Mouse (Mus musculus) hindbrain, embryonic 14.5 days (tissue): ENCODE measurements around the gene Spata13. TPM values are rescaled to one million over a fixed set of nuclear protein-coding genes. Genes with fewer than 3 reads are reported as not detected.

Experiments
- ATAC-seq: fragments of 200-750 bp; cut with Nextera tagmentation; 2 replicates; pipeline ENCODE4 v1.8.0; 2017; ENCODE audit warnings: moderate number of reproducible peaks, mild to moderate bottlenecking, moderate TSS enrichment, moderate library complexity; ENCODE audit not compliant: low FRiP score
- DNase-seq: peaks from one replicate; pipeline ENCODE4 v3.0.0-alpha.2; 2015; ENCODE audit warnings: low spot score
- H3K27ac ChIP-seq: fragments of 300-500 bp; sonication (generic); 2 replicates; pipeline ENCODE4 v1.5.1; 2014; ENCODE audit warnings: mild to moderate bottlenecking, moderate library complexity
- H3K27me3 ChIP-seq: fragments of 300-500 bp; sonication (generic); 2 replicates; pipeline ENCODE4 v1.6.1; 2014; ENCODE audit warnings: mild to moderate bottlenecking, low read length, mixed read lengths; ENCODE audit not compliant: control insufficient read depth, insufficient read depth
- H3K36me3 ChIP-seq: fragments of 300-500 bp; sonication (generic); replicated peaks from 2 replicates; pipeline ENCODE4 v1.6.1; 2014; ENCODE audit not compliant: control insufficient read depth, insufficient read depth
- H3K4me1 ChIP-seq: fragments of 300-500 bp; sonication (generic); replicated peaks from 2 replicates; pipeline ENCODE4 v1.6.1; 2014; ENCODE audit warnings: antibody characterized with exemption, low read length, mixed read lengths; ENCODE audit not compliant: control insufficient read depth, insufficient read depth
- H3K4me2 ChIP-seq: fragments of 300-500 bp; sonication (generic); replicated peaks from 2 replicates; pipeline ENCODE4 v1.6.1; 2014; ENCODE audit warnings: mild to moderate bottlenecking, moderate library complexity
- H3K4me3 ChIP-seq: fragments of 300-500 bp; sonication (generic); replicated peaks from 2 replicates; pipeline ENCODE4 v1.5.1; 2014; ENCODE audit warnings: mild to moderate bottlenecking, low read length
- H3K9ac ChIP-seq: fragments of 300-500 bp; sonication (generic); 2 replicates; pipeline ENCODE4 v1.6.1; 2014
- H3K9me3 ChIP-seq: fragments of 300-500 bp; sonication (generic); 2 replicates; pipeline ENCODE4 v1.6.1; 2016; ENCODE audit warnings: low read length; ENCODE audit not compliant: control insufficient read depth
- WGBS: fragments of 180-500 bp; shearing (Covaris S2); extraction: QIAGEN DNeasy Blood & Tissue Kit; methylation state at CpG from one replicate; pipeline ENCODE4 v1.1.7; 2014; 5-methylcytosine and 5-hydroxymethylcytosine counted together
- polyA plus RNA-seq: library from polyadenylated mRNA; unstranded; fragments of >200 nt; fragmentation: Nextera tagmentation; extraction: Ambion mirVana; gene quantifications from 2 replicates; pipeline ENCODE4 v1.2.1, GENCODE M21; 2014

The Spata13 gene
- polyA plus RNA-seq, 1 experiment from 2014 or later, result 26.2 TPM

- no peak for DNase-seq
- H3K4me2 ChIP-seq, result no peak overlapping the region
- H3K27me3 ChIP-seq, result no peaks in the 10 kb centered on the region
- H3K4me3 ChIP-seq, result no peak overlapping the region
- 86% methylated on average over 5 of the region's 5 CpGs for WGBS
- no peak for ATAC-seq
- H3K27ac ChIP-seq, result no peak overlapping the region
- no peaks in the 10 kb centered on the region for H3K36me3 ChIP-seq
- no peak overlapping the region for H3K9ac ChIP-seq
- peaks cover 8% of the 10 kb centered on the region for H3K4me1 ChIP-seq
- no peaks in the 10 kb centered on the region for H3K9me3 ChIP-seq
Observed at GRCm38 (mm10) chr14:60661281-60661680, 27.5 kb downstream of the Spata13 start.

- no peak overlapping the region for H3K9ac ChIP-seq
- peaks cover 8% of the 10 kb centered on the region for H3K4me1 ChIP-seq
- H3K9me3 ChIP-seq, result no peaks in the 10 kb centered on the region
- 84% methylated on average over 11 of the region's 11 CpGs for WGBS
- no peaks in the 10 kb centered on the region for H3K36me3 ChIP-seq
- H3K27ac ChIP-seq, result no peak overlapping the region
- no peak overlapping the region for H3K4me3 ChIP-seq
- DNase-seq, result no peak
- H3K27me3 ChIP-seq, result no peaks in the 10 kb centered on the region
- no peak for ATAC-seq
- no peak overlapping the region for H3K4me2 ChIP-seq
Observed at GRCm38 (mm10) chr14:60663309-60663940, 29.6 kb downstream of the Spata13 start.

- Histone ChIP-seq H3K36me3 (no peaks in the 10 kb centered on the region), H3K4me2 (no peak overlapping the region), H3K27me3 (no peaks in the 10 kb centered on the region), H3K9ac (no peak overlapping the region), H3K4me3 (no peak overlapping the region), H3K9me3 (no peaks in the 10 kb centered on the region), H3K4me1 (peaks cover 8% of the 10 kb centered on the region), H3K27ac (no peak overlapping the region)
- DNase-seq (no peak), ATAC-seq (no peak)
- WGBS, result 19% methylated on average over 4 of the region's 4 CpGs
Observed at GRCm38 (mm10) chr14:60664641-60665040, 30.8 kb downstream of the Spata13 start.

GRCm38 (mm10) chr14:60665263-60665662 lies 31.5 kb downstream of the Spata13 start:
- Histone ChIP-seq H3K4me3 (no peak overlapping the region), H3K27me3 (no peaks in the 10 kb centered on the region), H3K4me1 (peaks cover 8% of the 10 kb centered on the region), H3K4me2 (no peak overlapping the region), H3K27ac (no peak overlapping the region), H3K36me3 (no peaks in the 10 kb centered on the region), H3K9me3 (no peaks in the 10 kb centered on the region), H3K9ac (no peak overlapping the region)
- DNase-seq (no peak), ATAC-seq (no peak)
- 72% methylated on average over 6 of the region's 6 CpGs for WGBS

- H3K9ac ChIP-seq, result no peak overlapping the region
- ATAC-seq, result no peak
- H3K4me3 ChIP-seq, result no peak overlapping the region
- H3K27me3 ChIP-seq, result no peaks in the 10 kb centered on the region
- WGBS, result 80% methylated on average over 7 of the region's 7 CpGs
- no peak overlapping the region for H3K4me2 ChIP-seq
- H3K36me3 ChIP-seq, result no peaks in the 10 kb centered on the region
- H3K4me1 ChIP-seq, result peaks cover 17% of the 10 kb centered on the region
- no peak overlapping the region for H3K27ac ChIP-seq
- no peaks in the 10 kb centered on the region for H3K9me3 ChIP-seq
- DNase-seq, result no peak
Observed at GRCm38 (mm10) chr14:60666252-60666651, 32.5 kb downstream of the Spata13 start.

GRCm38 (mm10) chr14:60670191-60670590 lies 36.4 kb downstream of the Spata13 start:
- ATAC-seq (no peak), DNase-seq (no peak)
- 23% methylated on average over 7 of the region's 7 CpGs for WGBS
- peaks cover 13% of the 10 kb centered on the region; the same call in 1 of the 2 replicates for H3K4me1 ChIP-seq
- no peaks in the 10 kb centered on the region for H3K9me3 ChIP-seq
- no peak overlapping the region for H3K27ac ChIP-seq
- no peak overlapping the region for H3K4me2 ChIP-seq
- no peak overlapping the region for H3K9ac ChIP-seq
- no peaks in the 10 kb centered on the region for H3K36me3 ChIP-seq
- H3K27me3 ChIP-seq, result no peaks in the 10 kb centered on the region
- no peak overlapping the region for H3K4me3 ChIP-seq

- H3K9me3 ChIP-seq, result no peaks in the 10 kb centered on the region
- H3K4me1 ChIP-seq, result peaks cover 14% of the 10 kb centered on the region; the same call in 1 of the 2 replicates
- H3K27me3 ChIP-seq, result no peaks in the 10 kb centered on the region
- no peak overlapping the region for H3K4me3 ChIP-seq
- H3K9ac ChIP-seq, result no peak overlapping the region
- WGBS, result 53% methylated on average over 2 of the region's 2 CpGs
- peak; percentile 43; the same call in 1 of the 2 replicates for ATAC-seq
- H3K4me2 ChIP-seq, result no peak overlapping the region
- no peaks in the 10 kb centered on the region for H3K36me3 ChIP-seq
- H3K27ac ChIP-seq, result no peak overlapping the region
- DNase-seq, result no peak
Observed at GRCm38 (mm10) chr14:60671504-60671903, 37.7 kb downstream of the Spata13 start.

- Histone ChIP-seq H3K36me3 (no peaks in the 10 kb centered on the region), H3K27me3 (no peaks in the 10 kb centered on the region), H3K4me1 (peaks cover 13% of the 10 kb centered on the region; the same call in 1 of the 2 replicates), H3K9ac (no peak overlapping the region), H3K9me3 (no peaks in the 10 kb centered on the region), H3K4me3 (no peak overlapping the region), H3K4me2 (no peak overlapping the region), H3K27ac (no peak overlapping the region)
- WGBS, result 90% methylated on average over 4 of the region's 4 CpGs
- no peak for DNase-seq
- ATAC-seq, result no peak
Observed at GRCm38 (mm10) chr14:60675697-60676096, 41.9 kb downstream of the Spata13 start.

- DNase-seq (no peak), ATAC-seq (no peak)
- no peak overlapping the region for H3K4me2 ChIP-seq
- WGBS, result 91% methylated on average over 2 of the region's 2 CpGs
- no peak overlapping the region for H3K27ac ChIP-seq
- H3K9ac ChIP-seq, result no peak overlapping the region
- H3K27me3 ChIP-seq, result no peaks in the 10 kb centered on the region
- H3K36me3 ChIP-seq, result no peaks in the 10 kb centered on the region
- H3K9me3 ChIP-seq, result no peaks in the 10 kb centered on the region
- H3K4me3 ChIP-seq, result no peak overlapping the region
- H3K4me1 ChIP-seq, result peaks cover 11% of the 10 kb centered on the region; the same call in 1 of the 2 replicates
Observed at GRCm38 (mm10) chr14:60676625-60677314, 43.0 kb downstream of the Spata13 start.
